Mouse (Mus musculus) midbrain, embryonic 10.5 days (tissue): ENCODE results near the gene Disc1. TPM values are rescaled to one million over a fixed set of nuclear protein-coding genes. Genes with fewer than 3 reads are reported as not detected.

Experiments
- DNase-seq: peaks from one replicate; pipeline ENCODE4 v3.0.0-alpha.2; 2017; ENCODE audit warnings: low spot score
- H3K27ac ChIP-seq: fragments of 300-500 bp; sonication (generic); replicated peaks from 2 replicates; pipeline ENCODE4 v1.5.1; 2016; ENCODE audit warnings: mild to moderate bottlenecking
- H3K27me3 ChIP-seq: fragments of 300-500 bp; sonication (generic); 2 replicates; pipeline ENCODE4 v1.6.1; 2016; ENCODE audit warnings: low read depth, mild to moderate bottlenecking; ENCODE audit not compliant: poor library complexity, severe bottlenecking
- H3K36me3 ChIP-seq: fragments of 300-500 bp; sonication (generic); 2 replicates; pipeline ENCODE4 v1.6.1; 2016; ENCODE audit warnings: mild to moderate bottlenecking, moderate library complexity
- H3K4me1 ChIP-seq: fragments of 300-500 bp; sonication (generic); 2 replicates; pipeline ENCODE4 v1.6.1; 2016
- H3K4me3 ChIP-seq: fragments of 300-500 bp; sonication (generic); 2 replicates; pipeline ENCODE4 v1.5.1; 2016; ENCODE audit warnings: mild to moderate bottlenecking, moderate library complexity
- H3K9me3 ChIP-seq: fragments of 300-500 bp; sonication (generic); replicated peaks from 2 replicates; pipeline ENCODE4 v1.6.1; 2016; ENCODE audit warnings: mild to moderate bottlenecking
- WGBS: fragments of 180-500 bp; shearing (Covaris S2); methylation state at CpG from one replicate; pipeline ENCODE4 v1.1.7; 2016; 5-methylcytosine and 5-hydroxymethylcytosine counted together
- polyA plus RNA-seq: library from polyadenylated mRNA; unstranded; fragments of >200 nt; fragmentation: Nextera tagmentation; extraction: Ambion mirVana; gene quantifications from 2 replicates; pipeline ENCODE4 v1.2.1, GENCODE M21; 2016

Gene Disc1
- polyA plus RNA-seq, 1 experiment from 2014 or later, result 2.0 TPM

- Histone ChIP-seq H3K4me3 (peak overlapping the region; percentile 14; the same call in 1 of the 2 replicates), H3K9me3 (no peaks in the 10 kb centered on the region), H3K27ac (peak overlapping the region; percentile 80), H3K27me3 (peaks cover 72% of the 10 kb centered on the region), H3K36me3 (no peaks in the 10 kb centered on the region), H3K4me1 (peaks cover 38% of the 10 kb centered on the region)
- peak; percentile 43 for DNase-seq
- WGBS, result 12% methylated on average over 4 of the region's 4 CpGs
Observed at GRCm38 (mm10) chr8:125218669-125219068, 164.7 kb downstream of the Disc1 start.

DNA sequence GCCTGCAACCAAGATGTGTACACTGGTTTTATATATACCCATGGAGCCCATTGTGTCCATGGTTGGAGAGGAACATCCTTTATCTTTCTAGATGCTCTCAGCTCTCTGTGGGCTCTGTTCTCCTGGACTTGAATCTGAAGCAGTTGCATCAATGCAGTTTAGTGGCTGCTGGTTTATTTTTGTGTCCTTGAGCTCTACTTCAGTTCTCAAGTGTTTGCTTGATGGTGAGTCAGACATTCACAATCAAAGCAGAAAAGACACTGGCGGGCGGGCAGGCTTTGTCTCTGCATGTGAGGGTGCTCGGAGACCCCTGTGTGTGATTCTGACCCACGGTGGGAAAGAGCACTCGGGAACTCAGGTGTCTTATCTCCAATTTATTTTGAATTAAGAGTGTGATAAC lies 166.6 kb downstream of the Disc1 start:
- no peak for DNase-seq
- H3K9me3 ChIP-seq, result no peaks in the 10 kb centered on the region
- H3K27ac ChIP-seq, result no peak overlapping the region
- WGBS, result 78% methylated on average over 5 of the region's 5 CpGs
- peaks cover 66% of the 10 kb centered on the region for H3K27me3 ChIP-seq
- no peaks in the 10 kb centered on the region for H3K36me3 ChIP-seq
- no peak overlapping the region for H3K4me3 ChIP-seq
- peaks cover 45% of the 10 kb centered on the region for H3K4me1 ChIP-seq

- peaks cover 66% of the 10 kb centered on the region for H3K27me3 ChIP-seq
- H3K4me3 ChIP-seq, result no peak overlapping the region
- peaks cover 45% of the 10 kb centered on the region for H3K4me1 ChIP-seq
- no peaks in the 10 kb centered on the region for H3K36me3 ChIP-seq
- 76% methylated on average over 4 of the region's 4 CpGs for WGBS
- H3K9me3 ChIP-seq, result no peaks in the 10 kb centered on the region
- no peak for DNase-seq
- peak overlapping the region; percentile 23; the same call in 1 of the 2 replicates for H3K27ac ChIP-seq
Observed at GRCm38 (mm10) chr8:125221062-125221461, 167.1 kb downstream of the Disc1 start.

DNA sequence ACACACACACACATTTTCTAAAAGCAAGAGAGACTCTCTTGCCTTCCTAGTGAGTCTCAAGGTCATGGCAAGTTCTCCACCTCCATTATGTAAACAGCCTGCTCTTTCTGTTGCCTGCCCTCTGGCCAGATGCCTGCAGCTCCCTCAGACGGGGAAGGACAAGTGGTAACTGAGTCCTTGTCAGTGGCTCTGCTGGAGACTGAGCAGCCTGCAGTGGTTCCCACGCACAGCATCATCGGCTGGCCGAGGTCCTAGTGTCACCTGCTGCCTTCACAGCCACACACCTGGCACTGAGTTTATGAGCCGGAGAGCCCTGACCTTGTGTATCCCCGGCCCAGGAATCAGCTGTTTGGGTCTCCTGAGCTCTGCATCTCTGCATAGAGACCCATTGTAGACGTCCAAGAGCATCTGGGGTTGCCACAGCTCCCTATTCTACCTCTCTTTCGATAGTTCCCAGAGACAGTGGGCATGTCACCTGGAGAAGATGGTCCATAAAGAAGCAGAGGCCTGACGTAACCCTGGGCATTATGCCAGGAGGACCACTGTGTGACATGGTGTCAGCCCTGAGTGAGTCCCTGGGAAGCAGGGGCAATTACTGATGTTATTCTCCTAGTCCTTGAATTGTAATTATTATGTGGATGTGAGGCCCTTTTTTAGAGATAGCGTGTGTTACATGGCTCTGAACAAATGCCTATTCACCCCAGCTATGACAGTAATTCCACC lies 169.2 kb downstream of the Disc1 start:
- no peaks in the 10 kb centered on the region for H3K9me3 ChIP-seq
- WGBS, result 78% methylated on average over 10 of the region's 10 CpGs
- H3K4me1 ChIP-seq, result peaks cover 42% of the 10 kb centered on the region
- H3K4me3 ChIP-seq, result no peak overlapping the region
- H3K36me3 ChIP-seq, result no peaks in the 10 kb centered on the region
- peak overlapping the region; percentile 18; the same call in 1 of the 2 replicates for H3K27ac ChIP-seq
- peaks cover 52% of the 10 kb centered on the region for H3K27me3 ChIP-seq
- no peak for DNase-seq

- WGBS, result 75% methylated on average over 6 of the region's 6 CpGs
- Histone ChIP-seq H3K36me3 (no peaks in the 10 kb centered on the region), H3K9me3 (no peaks in the 10 kb centered on the region), H3K27ac (no peak overlapping the region), H3K4me3 (no peak overlapping the region), H3K4me1 (peaks cover 31% of the 10 kb centered on the region), H3K27me3 (peaks cover 45% of the 10 kb centered on the region)
- DNase-seq, result no peak
Observed at GRCm38 (mm10) chr8:125224271-125224699, 170.3 kb downstream of the Disc1 start.

DNA sequence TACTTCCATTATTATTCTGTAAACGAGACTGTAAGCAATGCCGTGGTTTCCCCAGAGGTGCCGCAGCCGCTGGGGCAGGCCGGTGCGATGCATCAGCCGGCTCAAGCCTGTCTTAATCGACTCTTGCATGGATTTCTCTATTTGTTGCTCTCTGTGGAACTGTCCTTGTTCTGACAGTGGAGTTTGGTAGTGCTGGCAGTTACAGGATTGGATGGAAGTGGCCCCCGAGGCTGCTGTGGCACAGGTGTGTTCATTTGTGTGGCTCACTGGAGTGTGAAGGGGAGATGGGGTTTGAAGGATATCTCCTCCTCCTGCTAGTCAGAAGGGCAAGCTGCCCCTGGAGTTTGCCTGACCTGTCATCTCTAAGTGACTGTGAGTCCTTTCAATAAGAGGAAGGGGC lies 171.3 kb downstream of the Disc1 start:
- DNase-seq, result no peak
- no peak overlapping the region for H3K27ac ChIP-seq
- H3K9me3 ChIP-seq, result no peaks in the 10 kb centered on the region
- peaks cover 35% of the 10 kb centered on the region for H3K27me3 ChIP-seq
- no peak overlapping the region for H3K4me3 ChIP-seq
- no peaks in the 10 kb centered on the region for H3K36me3 ChIP-seq
- peaks cover 23% of the 10 kb centered on the region for H3K4me1 ChIP-seq
- 93% methylated on average over 9 of the region's 9 CpGs for WGBS

DNA sequence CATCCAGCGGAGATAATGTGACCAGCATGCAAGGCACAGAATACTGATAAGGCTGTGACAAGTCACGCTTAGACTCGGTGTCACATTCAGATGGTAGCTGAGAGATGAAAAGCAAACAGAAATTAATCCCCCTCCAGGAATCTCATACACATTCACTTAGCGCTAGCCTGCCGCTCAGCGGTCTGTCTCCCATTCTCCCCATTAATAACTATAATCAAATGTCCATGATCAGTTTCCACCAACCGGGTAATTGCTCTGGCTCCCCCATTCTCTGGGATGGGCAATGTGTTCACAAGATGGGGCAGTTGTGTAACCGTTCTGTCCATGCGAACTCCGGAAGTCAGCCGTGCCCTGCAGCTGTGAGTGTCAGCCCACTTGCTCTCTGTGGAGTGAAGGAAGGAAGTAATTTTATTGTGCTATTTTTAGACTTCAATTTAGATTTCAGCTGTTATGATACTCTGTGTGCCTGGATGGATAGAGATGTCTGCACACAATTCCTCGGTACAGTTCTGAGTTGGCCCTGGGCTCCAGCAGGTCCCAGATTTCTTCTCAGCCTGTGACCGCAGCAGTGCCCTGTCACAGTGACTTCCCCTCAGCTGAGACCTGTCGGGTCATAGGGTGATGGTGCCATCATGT lies 173.1 kb downstream of the Disc1 start:
- H3K4me3 ChIP-seq, result no peak overlapping the region
- H3K27me3 ChIP-seq, result peaks cover 19% of the 10 kb centered on the region
- peaks cover 21% of the 10 kb centered on the region for H3K4me1 ChIP-seq
- no peak for DNase-seq
- WGBS, result 86% methylated on average over 14 of the region's 14 CpGs
- H3K36me3 ChIP-seq, result no peaks in the 10 kb centered on the region
- H3K9me3 ChIP-seq, result no peaks in the 10 kb centered on the region
- 0 out of 2 replicates have a peak overlapping the region, but pooled peaks have one; percentile 24 for H3K27ac ChIP-seq

GRCm38 (mm10) chr8:125230526-125231131 lies 176.6 kb downstream of the Disc1 start:
- no peak overlapping the region for H3K27ac ChIP-seq
- no peaks in the 10 kb centered on the region; the same call in 1 of the 2 replicates for H3K9me3 ChIP-seq
- peaks cover 13% of the 10 kb centered on the region for H3K4me1 ChIP-seq
- 93% methylated on average over 5 of the region's 5 CpGs for WGBS
- H3K36me3 ChIP-seq, result no peaks in the 10 kb centered on the region
- no peak for DNase-seq
- peaks cover 26% of the 10 kb centered on the region for H3K27me3 ChIP-seq
- H3K4me3 ChIP-seq, result no peak overlapping the region

GRCm38 (mm10) chr8:125232724-125233123 lies 178.7 kb downstream of the Disc1 start:
- Histone ChIP-seq H3K9me3 (no peaks in the 10 kb centered on the region; the same call in 1 of the 2 replicates), H3K27ac (no peak overlapping the region), H3K27me3 (peaks cover 38% of the 10 kb centered on the region), H3K4me3 (no peak overlapping the region), H3K36me3 (no peaks in the 10 kb centered on the region), H3K4me1 (peaks cover 19% of the 10 kb centered on the region)
- 77% methylated on average over 9 of the region's 9 CpGs for WGBS
- no peak for DNase-seq

- Histone ChIP-seq H3K27me3 (peaks cover 65% of the 10 kb centered on the region), H3K4me1 (peaks cover 40% of the 10 kb centered on the region), H3K9me3 (no peaks in the 10 kb centered on the region; the same call in 1 of the 2 replicates), H3K27ac (peak overlapping the region; percentile 82), H3K4me3 (peak overlapping the region; percentile 43), H3K36me3 (no peaks in the 10 kb centered on the region)
- DNase-seq, result peak; percentile 54
- WGBS, result 12% methylated on average over 22 of the region's 22 CpGs
Observed at GRCm38 (mm10) chr8:125235898-125236835, 182.2 kb downstream of the Disc1 start.

DNA sequence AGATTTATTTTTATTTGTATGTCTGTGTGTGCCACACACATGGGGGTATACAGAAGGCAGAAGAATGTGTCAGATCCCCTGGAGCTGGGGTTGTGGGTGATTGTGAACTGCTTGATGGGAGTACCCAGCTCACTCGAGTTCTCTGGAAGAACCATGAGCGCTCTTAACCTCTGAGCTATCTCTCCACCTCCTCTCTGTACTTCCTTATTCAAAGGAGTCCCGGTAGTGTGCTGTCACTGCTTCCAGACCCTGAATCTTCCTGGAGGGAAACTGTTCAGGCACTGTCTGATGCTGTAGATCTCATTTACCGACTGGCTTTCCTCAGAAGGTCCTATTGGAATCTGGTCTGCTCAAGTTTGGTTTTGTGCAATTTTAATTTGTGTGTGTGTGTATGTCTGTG lies 186.8 kb downstream of the Disc1 start:
- Histone ChIP-seq H3K4me1 (peaks cover 54% of the 10 kb centered on the region), H3K27me3 (peaks cover 63% of the 10 kb centered on the region), H3K4me3 (no peak overlapping the region), H3K27ac (no peak overlapping the region), H3K9me3 (no peaks in the 10 kb centered on the region), H3K36me3 (no peaks in the 10 kb centered on the region)
- no peak for DNase-seq
- 80% methylated on average over 4 of the region's 4 CpGs for WGBS

GRCm38 (mm10) chr8:125242382-125242781 lies 188.4 kb downstream of the Disc1 start:
- 66% methylated on average over 10 of the region's 10 CpGs for WGBS
- Histone ChIP-seq H3K36me3 (no peaks in the 10 kb centered on the region), H3K9me3 (no peaks in the 10 kb centered on the region), H3K27ac (no peak overlapping the region), H3K27me3 (peaks cover 61% of the 10 kb centered on the region), H3K4me3 (no peak overlapping the region), H3K4me1 (peaks cover 47% of the 10 kb centered on the region)
- DNase-seq, result no peak
